Mouse (Mus musculus): ENCODE data around the gene BC080695. TPM values are rescaled to one million over a fixed set of nuclear protein-coding genes. Genes with fewer than 3 reads are reported as not detected.

BC080695 gene
- polyA plus RNA-seq (2012; fragmentation: generic; extraction: Trizol), result not detected

DNA sequence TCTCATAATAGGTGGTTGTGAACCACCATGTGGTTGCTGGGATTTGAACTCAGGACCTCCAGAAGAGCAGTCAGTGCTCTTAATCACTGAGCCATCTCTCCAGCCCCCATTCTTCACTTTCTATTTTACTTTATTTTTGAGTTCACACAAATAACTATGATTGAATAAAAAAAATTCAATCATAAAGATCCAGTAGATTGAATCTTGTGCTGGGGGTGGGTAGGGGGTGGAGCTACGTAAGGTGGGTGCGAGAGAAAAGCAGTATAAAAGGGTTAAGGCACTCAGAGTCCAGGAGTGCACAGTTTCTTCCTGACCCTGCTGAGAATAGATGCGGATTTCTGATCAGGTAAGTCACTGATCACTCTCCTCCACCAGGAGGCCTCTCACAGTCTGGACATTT lies at the start of gene BC080695, which contains the start of gene Gm13057:
TSS of gene BC080695 (plus strand) at position 301 of the 400 bp plus-strand sequence.
TSS of gene Gm13057 (plus strand) at position 310 of the 400 bp plus-strand sequence.

DNA sequence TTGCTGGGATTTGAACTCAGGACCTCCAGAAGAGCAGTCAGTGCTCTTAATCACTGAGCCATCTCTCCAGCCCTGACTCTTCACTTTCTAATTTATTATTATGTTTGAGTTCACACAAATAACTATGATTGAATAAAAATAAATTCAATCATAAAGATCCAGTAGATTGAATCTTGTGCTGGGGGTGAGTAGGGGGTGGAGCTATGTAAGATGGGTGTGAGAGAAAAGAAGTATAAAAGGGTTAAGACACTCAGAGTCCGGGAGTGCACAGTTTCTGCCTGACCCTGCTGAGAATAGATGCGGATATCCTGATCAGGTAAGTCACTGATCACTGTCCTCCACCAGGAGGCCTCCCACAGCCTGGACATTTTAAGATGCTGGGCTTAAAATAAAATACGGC lies 40.5 kb upstream of the BC080695 start, which contains the start of gene Gm13043:
TSS of gene Gm13043 (plus strand) at position 301 of the 400 bp plus-strand sequence.

DNA sequence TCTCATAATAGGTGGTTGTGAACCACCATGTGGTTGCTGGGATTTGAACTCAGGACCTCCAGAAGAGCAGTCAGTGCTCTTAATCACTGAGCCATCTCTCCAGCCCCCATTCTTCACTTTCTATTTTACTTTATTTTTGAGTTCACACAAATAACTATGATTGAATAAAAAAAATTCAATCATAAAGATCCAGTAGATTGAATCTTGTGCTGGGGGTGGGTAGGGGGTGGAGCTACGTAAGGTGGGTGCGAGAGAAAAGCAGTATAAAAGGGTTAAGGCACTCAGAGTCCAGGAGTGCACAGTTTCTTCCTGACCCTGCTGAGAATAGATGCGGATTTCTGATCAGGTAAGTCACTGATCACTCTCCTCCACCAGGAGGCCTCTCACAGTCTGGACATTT lies 15.8 kb upstream of the BC080695 start, which contains the start of gene Gm13040:
TSS of gene Gm13040 (plus strand) at position 301 of the 400 bp plus-strand sequence.

GRCm38 (mm10) chr4:143614703-143615102 lies 63.2 kb downstream of the BC080695 start, which contains the start of gene Gm13083:
TSS of gene Gm13083 (plus strand) at chr4:143615003.

Other genes with a start within 250 kb of the BC080695 start
- gene Lrrc38, start 201.9 kb upstream of the BC080695 start, polyA plus RNA-seq (2012; fragmentation: generic; extraction: Trizol), result not detected
- gene Pramel1, start 157.3 kb upstream of the BC080695 start, polyA plus RNA-seq (2012; fragmentation: generic; extraction: Trizol), result not detected
- gene Pramef8, start 139.3 kb upstream of the BC080695 start, polyA plus RNA-seq (2012; fragmentation: generic; extraction: Trizol), result 10 to 100 TPM in 1 of 2 experiments, 1 to 10 TPM in 1; 2.0 to 13.9 TPM
- not detected for gene Oog4, start 101.4 kb upstream of the BC080695 start, polyA plus RNA-seq (2012; fragmentation: generic; extraction: Trizol)
- not detected for gene Gm13043, start 40.4 kb upstream of the BC080695 start, polyA plus RNA-seq (2012; fragmentation: generic; extraction: Trizol)
- gene Gm13040, start 15.7 kb upstream of the BC080695 start, polyA plus RNA-seq (2012; fragmentation: generic; extraction: Trizol), result under 1 TPM in 1 of 2 experiments, not detected in 1; 0.04 TPM
- not detected for gene Gm13057, start within 50 bp of the BC080695 start, polyA plus RNA-seq (2012; fragmentation: generic; extraction: Trizol)
- gene Gm13083, start 63.3 kb downstream of the BC080695 start, polyA plus RNA-seq (2012; fragmentation: generic; extraction: Trizol), result under 1 TPM in 1 of 2 experiments, not detected in 1; 0.02 TPM
- gene Gm13088, start 105.5 kb downstream of the BC080695 start, polyA plus RNA-seq (2012; fragmentation: generic; extraction: Trizol), result not detected
- not detected for gene Gm13089, start 151.0 kb downstream of the BC080695 start, polyA plus RNA-seq (2012; fragmentation: generic; extraction: Trizol)
- not detected for gene Gm13078, start 167.8 kb downstream of the BC080695 start, polyA plus RNA-seq (2012; fragmentation: generic; extraction: Trizol)
- gene Gm13023, start 237.7 kb downstream of the BC080695 start, polyA plus RNA-seq (2012; fragmentation: generic; extraction: Trizol), result not detected